In genomic region chr2:173351831-173352755, GRCm38 (mm10) we compare ENCODE assay signal across 9 mouse cellular contexts.
A peak's percentile ranks its signal among the peaks of the same experiment; 100 is the strongest.
DNase-seq lines count a peak whose midpoint lies in the region; ATAC-seq and TF ChIP-seq lines count a peak whose summit lies in the region.
"Had no signal": no experiment of that assay in that cellular context is flagged by ENCODE, and none has a peak within 500 bp of the region (broad histone marks: within the 10 kb centered on the region; RNA-seq: fewer than 3 reads in every experiment).

No protein-coding gene starts in this region.

- no peak overlapping the region for H3K27ac ChIP-seq in forebrain, postnatal 0 days (ENCODE audit: low read depth, low read length)
- peak overlapping the region; percentile 86 for H3K27ac ChIP-seq in limb, embryonic 10.5 days
- H3K27ac ChIP-seq in midbrain, embryonic 15.5 days, result peak overlapping the region; percentile 50
- H3K27ac ChIP-seq: midbrain, embryonic 12.5 days had no signal

- peaks cover 4% of the 10 kb centered on the region; the same call in 1 of the 2 replicates for H3K4me1 ChIP-seq in forebrain, postnatal 0 days (ENCODE audit: insufficient read depth)
- peaks cover 38% of the 10 kb centered on the region for H3K4me1 ChIP-seq in limb, embryonic 10.5 days
- H3K4me1 ChIP-seq in midbrain, embryonic 15.5 days, result peaks cover 12% of the 10 kb centered on the region
- H3K4me1 ChIP-seq: midbrain, embryonic 12.5 days had no signal

- H3K27me3 ChIP-seq in forebrain, postnatal 0 days (ENCODE audit: insufficient read depth, low read length), result no peaks in the 10 kb centered on the region
- peaks cover 10% of the 10 kb centered on the region; the same call in 1 of the 2 replicates for H3K27me3 ChIP-seq in limb, embryonic 10.5 days (ENCODE audit: low read depth, poor library complexity, severe bottlenecking)
- H3K27me3 ChIP-seq in midbrain, embryonic 15.5 days (replicated peaks), result no peaks in the 10 kb centered on the region
- H3K27me3 ChIP-seq: midbrain, embryonic 12.5 days had no signal

- TF ChIP-seq CTCF in forebrain, postnatal 0 days (IDR thresholded peaks at IDR 0.05; ENCODE audit: low read depth), result no peak

- peak; percentile 50 for ATAC-seq in forebrain, postnatal 0 days
- ATAC-seq in midbrain, embryonic 15.5 days (replicated peaks), result peak; percentile 43; the same call in 1 of the 2 replicates

- H3K9ac ChIP-seq in forebrain, postnatal 0 days, result no peak overlapping the region
- H3K9ac ChIP-seq in midbrain, embryonic 15.5 days, result no peak overlapping the region
- H3K9ac ChIP-seq: midbrain, embryonic 12.5 days had no signal

- H3K9me3 ChIP-seq in forebrain, postnatal 0 days (ENCODE audit: low read length), result no peaks in the 10 kb centered on the region
- H3K9me3 ChIP-seq in limb, embryonic 10.5 days (replicated peaks), result no peaks in the 10 kb centered on the region
- no peaks in the 10 kb centered on the region for H3K9me3 ChIP-seq in midbrain, embryonic 15.5 days
- H3K9me3 ChIP-seq: midbrain, embryonic 12.5 days had no signal

- DNase-seq in 3T3-L1 (ENCODE audit: low read depth, low spot score) (peak; percentile 98), adipocyte (ENCODE audit: low spot score) (peak; percentile 81)
- peak; percentile 43 for DNase-seq in forebrain, postnatal 0 days
- peak; percentile 76 for DNase-seq in heart, postnatal 4 days
- DNase-seq in limb, embryonic 10.5 days (ENCODE audit: low spot score), result peak; percentile 59
- DNase-seq in layer of hippocampus, adult 9-10 months (ENCODE audit: low spot score), result no peak
- DNase-seq in cerebellum, adult 18-20 months, result no peak

- H3K4me2 ChIP-seq in forebrain, postnatal 0 days (ENCODE audit: low read depth), result no peak overlapping the region
- H3K4me2 ChIP-seq in midbrain, embryonic 15.5 days, result no peak overlapping the region
- H3K4me2 ChIP-seq: midbrain, embryonic 12.5 days had no signal

- 44% methylated on average over 18 of the region's 18 CpGs for WGBS in forebrain, postnatal 0 days
- WGBS in limb, embryonic 10.5 days, result 30% methylated on average over 18 of the region's 18 CpGs
- WGBS in midbrain, embryonic 15.5 days, result 64% methylated on average over 18 of the region's 18 CpGs

- no peak overlapping the region for H3K4me3 ChIP-seq in forebrain, postnatal 0 days (ENCODE audit: low read depth, low read length)
- peak overlapping the region; percentile 15 for H3K4me3 ChIP-seq in limb, embryonic 10.5 days
- H3K4me3 ChIP-seq in midbrain, embryonic 15.5 days, result no peak overlapping the region
- H3K4me3 ChIP-seq: midbrain, embryonic 12.5 days had no signal

- H3K36me3 ChIP-seq in forebrain, postnatal 0 days (ENCODE audit: insufficient read depth), result no peaks in the 10 kb centered on the region
- H3K36me3 ChIP-seq in limb, embryonic 10.5 days, result no peaks in the 10 kb centered on the region
- no peaks in the 10 kb centered on the region for H3K36me3 ChIP-seq in midbrain, embryonic 15.5 days (replicated peaks)
- H3K36me3 ChIP-seq: midbrain, embryonic 12.5 days had no signal

Comparison
In these comparisons a context has a peak if more than half of its experiments do, and no peak if none do; other contexts are left out.
1. DNase-seq: peak in 3T3-L1 (single experiment), adipocyte (single experiment), forebrain, postnatal 0 days (single experiment), heart, postnatal 4 days (single experiment) and limb, embryonic 10.5 days (single experiment); none in layer of hippocampus, adult 9-10 months (single experiment) and cerebellum, adult 18-20 months (0 of 2).